Mouse (Mus musculus) embryo, embryonic 11 days (tissue): Measurements from ENCODE around the gene Msi2.

Source experiments
- DNase-seq: peaks from one replicate; pipeline ENCODE4 v3.0.0-alpha.2; 2015

The Msi2 gene

DNA sequence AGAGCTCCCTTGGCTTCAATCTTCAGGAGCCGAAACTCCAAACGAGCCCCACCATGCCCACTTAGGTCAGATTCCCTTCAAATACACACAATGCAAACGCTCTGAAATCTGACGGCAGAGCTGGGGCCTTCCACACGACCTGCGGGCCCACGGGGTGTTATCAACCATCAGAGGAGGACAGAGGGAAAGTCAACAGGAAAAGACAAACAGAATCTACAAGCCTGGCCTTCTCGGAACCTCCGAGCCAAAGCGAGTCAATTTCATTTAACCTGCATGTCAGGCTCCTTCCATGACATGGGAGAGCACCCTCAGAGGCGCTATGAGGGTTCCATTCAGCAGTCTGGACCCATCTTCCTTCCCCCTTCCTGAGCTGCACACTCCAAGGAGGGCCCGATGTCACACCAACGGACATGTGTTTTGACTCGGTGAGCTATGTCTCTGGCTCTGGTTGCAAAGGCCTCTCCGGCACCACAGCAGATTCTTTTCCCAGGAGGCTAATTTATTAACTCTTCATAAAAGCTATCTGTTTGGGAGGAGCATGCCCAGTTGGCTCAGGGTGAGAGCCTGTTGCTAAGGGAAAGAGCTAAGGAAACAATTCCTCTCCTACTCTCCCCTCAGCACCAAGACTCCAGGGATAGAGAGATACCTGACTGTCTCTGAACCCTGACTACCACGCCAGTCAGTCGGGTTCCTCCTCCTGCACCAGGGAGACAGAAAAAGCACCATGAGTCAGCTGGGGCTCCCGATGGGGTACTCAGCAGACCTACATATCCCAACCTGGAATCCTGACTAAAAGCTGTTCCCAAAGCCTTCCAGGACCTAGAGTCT, 42.6 kb downstream of the Msi2 start:
- no peak for DNase-seq

DNA sequence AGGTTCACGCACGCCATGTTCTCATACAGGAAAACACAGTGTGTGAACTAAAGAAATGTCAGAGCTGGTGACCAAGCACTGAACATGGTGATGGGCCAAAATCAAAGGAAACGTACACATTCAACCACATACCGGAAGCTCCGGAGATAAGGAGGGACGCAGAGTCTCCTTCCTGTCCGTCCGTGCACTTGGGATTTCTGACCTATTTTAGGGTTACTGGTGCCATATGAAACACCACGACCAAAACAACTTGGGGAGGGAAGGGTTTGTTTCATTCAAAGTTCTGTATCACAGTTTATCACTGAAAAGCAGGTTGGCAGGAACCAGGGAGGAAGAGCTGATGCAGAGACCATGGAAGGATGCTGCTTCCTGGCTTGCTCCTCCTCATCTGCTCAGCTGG, 44.2 kb downstream of the Msi2 start:
- no peak for DNase-seq

DNA sequence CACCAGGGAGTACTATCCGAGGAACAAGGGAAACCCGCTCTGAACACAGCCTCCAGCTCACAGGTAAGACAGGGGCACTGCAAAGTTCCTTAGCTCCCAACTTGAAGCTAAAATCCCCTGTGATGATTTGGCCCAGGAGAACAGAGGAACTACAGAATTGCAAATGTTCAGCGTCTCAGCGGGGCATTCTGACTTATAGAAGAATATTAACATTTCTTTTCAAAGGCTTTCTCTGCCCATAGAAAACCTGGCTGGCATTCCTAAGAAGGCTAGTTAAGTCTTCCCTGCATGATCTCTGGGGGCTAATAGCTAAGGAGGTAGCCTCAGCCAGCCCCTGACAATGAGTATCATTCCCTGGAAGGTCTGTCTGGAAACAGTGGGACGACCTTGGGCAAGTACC, 47.4 kb downstream of the Msi2 start:
- DNase-seq = no peak

DNA sequence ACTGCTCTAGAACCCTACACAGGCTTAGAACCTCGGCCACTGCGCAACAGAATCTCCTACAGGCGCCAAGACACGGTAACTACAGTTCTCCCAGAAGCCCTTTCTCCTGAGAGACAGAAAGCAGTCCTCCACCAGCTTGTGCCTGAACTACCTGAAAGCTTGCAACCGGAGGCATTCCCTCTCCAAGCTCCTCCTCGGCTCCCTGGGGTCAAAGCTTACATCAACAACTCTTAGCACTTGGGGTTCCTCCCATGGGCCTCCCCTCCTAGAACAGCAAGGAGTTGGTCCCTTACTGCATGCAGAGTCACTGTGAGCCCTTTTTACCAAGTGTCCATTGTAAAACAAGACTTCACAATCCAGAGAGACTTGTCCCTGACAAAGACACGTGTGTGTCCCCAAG, 49.2 kb downstream of the Msi2 start:
- DNase-seq = no peak

DNA sequence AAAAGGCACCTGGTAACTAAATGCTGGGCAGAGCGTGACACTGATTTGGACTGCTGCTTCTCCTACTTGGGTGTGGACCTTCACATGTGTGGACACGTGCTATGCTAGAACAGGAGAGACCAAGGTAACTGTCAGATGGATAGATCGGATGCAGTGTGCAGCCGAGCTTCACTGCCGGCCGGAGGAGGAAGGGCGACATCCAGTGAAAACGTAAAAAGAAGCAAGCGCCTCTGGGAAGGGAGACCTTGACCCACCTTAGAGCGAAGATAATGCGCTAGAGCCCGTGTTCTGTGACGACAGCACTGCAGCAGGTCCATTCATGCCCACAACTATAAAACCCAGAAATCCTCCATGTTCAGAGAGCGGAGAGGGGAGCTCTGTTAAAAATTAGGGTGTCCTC, 50.0 kb downstream of the Msi2 start:
- DNase-seq = no peak

DNA sequence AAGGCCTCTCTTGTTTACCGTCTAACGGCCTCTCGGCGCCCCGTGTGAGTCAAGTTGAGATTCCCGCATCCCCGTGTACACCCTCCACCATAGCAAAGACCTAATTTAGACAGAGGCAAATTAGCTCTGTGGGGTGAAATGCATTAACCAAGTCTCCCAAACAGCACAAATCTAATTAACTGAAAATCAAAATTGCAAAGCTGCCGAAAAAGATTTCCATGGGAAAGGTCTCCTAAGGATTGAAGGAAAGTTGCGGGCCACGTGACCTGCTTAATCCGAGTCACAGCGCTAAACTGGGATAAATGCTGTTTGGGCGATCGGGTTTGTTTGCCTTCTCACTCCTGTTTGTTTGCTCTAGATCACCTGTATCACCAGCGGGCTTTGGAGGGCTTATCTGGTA, 52.5 kb downstream of the Msi2 start:
- DNase-seq = no peak

DNA sequence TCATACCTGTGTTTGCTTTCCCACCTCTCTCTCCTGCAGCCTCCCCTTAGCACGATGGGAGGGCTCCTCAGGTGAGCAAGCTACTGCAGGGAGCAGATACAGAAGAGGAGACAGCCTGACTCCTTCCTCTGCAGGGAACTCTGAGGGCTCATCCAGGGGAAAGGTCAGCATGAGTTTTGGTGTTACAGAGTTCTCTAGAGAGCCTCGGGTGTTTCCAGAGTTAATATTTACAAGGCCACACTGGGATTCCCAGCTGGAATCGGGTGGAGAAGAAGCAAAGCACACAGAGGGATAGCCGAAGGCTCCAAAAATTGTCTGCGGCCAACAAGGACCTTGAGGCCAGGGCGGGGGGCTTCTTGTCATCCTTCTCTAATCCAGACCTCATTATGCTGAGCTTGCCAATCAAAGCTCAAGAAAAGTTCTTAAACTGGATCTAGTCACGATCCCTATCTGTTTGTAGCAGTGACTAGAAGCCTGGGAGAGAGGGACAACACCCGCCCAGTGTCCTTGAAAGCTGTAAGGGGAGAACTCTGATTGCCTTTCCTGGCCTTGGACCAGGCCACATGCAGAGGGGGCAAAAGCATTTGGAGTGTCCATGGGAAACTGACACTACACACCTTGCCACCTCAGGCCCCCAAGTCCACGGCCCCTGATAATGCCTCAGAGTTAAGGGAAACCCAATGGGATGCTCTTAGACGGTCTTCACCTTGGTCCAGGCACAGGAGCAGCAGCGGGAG, 56.7 kb downstream of the Msi2 start:
- no peak for DNase-seq

DNA sequence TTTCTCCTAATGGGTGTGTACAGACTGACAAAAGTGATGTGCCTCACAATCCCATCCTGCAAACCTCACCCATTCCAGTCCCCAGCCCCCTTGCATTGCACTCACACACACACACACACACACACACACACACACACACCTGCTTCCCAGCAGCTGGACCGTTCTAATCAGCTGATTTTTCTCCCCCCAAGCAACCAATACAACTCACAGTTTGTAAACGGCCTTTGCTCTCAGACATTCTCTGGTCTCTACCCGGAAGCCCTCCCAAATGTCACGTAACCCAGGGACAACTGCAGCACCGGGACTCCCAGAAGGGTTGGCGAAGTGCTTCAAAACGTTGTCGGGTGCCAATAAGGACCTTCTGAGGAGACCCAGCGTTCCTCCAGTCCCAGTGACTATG, 57.9 kb downstream of the Msi2 start:
- DNase-seq = no peak

DNA sequence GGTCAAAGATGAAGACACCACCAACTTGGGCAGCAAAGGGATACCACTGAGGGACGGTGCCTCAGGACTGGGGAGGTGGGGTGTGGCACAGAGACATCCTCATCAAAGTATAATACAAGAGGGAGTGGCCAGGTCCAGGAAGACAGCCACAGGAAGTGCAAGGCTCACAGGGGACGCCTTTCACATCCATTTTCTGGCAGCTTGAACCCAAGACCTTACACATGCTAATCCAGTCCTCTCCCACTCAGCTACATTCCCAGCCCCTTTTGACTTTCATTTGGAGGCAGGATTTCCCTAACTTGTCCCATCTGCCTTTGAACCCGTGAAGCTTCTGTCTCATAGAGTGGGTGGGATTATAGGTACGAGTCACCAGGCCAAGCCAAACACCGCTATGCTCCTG, 59.4 kb downstream of the Msi2 start:
- no peak for DNase-seq

DNA sequence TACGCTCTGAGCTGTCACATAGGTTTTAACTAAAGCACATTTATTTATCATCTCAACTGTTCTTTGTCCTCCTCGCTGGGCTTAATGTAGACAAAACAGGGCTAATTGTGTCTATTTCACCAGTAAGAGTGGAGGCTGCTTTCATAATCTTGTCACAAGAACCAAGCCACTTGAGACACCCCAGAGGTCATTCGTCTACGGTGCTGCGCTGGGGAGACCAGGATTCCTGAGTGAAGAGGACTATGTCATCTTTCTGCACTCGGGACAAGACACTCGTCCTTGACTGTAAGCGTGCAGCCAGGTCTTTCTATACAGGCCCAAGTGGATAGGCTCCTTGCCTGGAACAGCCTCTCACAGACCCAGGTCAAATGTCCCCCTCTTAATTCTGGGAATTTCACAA, 62.5 kb downstream of the Msi2 start:
- no peak for DNase-seq

DNA sequence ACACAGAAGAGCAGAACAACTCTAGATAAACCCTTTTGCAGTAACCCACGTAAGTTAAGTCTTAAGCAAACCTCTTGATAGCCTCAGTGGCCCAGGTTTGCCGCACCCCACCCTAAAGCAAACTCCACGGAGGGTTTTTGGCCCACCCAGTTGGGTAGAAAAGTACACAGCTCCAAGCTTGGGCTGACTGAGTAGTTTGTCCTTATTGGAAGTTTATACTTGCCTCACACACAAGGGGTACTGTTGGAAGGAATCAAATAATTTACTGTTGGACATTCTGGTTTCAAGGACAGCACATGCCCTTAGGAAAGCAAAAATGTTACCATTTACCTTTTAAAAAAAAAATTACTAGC, 63.1 kb downstream of the Msi2 start:
- no peak for DNase-seq

DNA sequence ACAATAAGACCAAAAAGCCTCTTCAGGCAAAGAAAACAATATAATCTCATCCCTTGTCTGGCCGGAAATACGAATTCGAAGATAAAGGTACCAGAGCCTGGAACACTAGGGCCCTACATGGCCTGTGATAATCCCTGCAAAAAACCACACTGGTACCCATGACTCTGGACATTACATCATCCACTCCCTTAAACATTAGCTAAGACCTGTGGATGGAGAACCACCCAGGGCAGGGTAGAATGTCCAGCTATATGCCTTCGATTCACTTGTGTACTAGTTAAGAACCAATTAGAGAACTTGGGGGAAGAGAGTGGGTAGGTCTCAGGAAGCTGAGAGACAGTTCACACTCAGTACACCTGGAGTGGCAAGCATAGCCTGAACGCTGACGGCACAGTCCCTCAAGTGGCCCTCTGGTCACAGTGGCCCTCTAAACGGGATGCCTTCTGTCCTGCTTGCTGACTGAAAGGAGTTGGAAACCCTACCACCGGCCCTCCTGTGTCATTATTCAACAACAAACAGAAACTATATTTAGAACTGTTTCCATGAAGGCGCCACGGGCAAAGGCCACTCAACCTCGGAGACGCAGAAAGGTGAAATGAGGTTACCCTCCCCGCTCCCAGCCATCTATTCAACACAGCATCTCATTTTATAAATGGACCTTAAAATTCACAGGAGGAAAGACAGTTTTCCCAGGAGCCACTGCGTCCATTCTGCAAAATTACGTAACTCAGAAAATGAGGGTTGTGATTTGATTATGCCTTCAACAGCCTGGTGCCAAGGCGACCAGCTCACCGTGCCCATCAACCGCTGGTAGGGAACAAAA, 63.7 kb downstream of the Msi2 start:
- DNase-seq = no peak

DNA sequence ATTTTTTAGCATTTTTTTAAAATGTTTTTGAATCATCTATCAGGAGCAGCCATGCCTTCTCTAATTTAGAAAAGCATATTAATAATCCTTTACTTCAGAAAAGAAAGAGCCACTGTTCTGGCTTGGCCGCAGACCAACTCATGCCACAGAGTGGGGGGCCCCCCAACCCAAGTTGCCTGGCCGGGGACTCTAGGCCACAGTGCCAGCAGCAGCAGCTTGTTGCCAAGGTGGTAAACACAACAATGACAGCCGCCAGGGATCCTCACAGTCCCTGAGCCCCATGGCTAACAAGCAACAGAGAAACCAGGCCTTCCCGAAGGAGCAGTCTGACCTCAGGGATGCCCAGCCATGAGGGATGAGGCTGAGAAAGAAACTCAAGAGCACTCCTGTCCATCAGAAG, 68.0 kb downstream of the Msi2 start:
- DNase-seq = no peak

DNA sequence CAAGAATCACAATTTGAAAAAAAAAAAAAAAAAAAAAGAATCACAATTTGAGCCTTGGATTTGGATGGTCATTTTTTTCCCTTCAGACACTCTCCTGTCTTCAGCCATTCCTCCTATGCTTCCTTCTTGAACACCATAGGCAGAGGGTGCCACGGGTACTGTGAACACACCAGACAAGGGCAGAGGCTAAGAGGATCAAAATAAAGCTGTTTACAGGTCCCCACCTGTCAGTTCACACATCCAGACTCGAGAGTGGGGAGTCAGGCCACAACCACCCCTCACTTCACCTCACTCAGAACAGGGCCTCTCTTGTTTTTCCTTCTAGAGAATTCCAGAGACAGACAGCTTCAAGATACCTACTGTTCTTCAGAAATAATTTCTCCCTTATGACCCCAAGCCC, 69.3 kb downstream of the Msi2 start:
- DNase-seq = no peak

DNA sequence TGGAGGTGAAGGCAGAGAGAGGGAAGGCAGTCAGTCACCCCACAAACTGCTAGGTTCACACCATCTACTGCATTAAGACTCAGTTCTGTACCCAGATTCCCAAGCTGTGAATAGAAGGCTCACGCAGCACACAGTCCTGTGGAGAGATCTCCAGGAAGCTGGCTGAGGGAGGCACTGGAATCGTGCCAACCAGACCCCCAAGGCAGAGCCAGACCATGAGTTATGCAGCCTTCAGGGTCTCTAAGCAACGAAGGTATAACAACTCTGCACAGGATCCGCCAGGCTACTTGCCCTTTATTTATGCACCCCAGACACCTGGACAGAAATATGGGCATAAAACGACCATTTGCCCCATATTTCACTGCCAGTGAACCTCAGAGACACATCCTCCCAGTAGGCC, 69.9 kb downstream of the Msi2 start:
- no peak for DNase-seq

DNA sequence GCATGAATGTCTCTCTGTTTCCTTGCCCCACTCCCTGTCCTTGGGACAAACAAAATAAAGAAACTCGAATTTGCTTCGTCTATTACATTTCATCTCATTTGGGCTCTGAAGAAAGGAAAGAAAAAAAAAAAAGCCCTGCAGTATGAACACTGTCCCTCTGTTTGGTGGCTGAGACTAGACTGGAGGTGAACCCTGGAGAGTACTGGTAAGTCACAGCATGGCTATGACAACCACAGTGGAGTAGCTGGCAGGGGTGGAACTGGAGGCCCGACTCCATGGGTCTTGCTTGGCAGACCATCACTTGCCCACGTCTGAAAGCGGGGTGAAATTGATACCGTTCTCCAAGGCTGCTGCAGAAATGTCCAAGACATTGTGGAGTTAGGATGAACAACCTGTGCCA, 71.8 kb downstream of the Msi2 start:
- no peak for DNase-seq

DNA sequence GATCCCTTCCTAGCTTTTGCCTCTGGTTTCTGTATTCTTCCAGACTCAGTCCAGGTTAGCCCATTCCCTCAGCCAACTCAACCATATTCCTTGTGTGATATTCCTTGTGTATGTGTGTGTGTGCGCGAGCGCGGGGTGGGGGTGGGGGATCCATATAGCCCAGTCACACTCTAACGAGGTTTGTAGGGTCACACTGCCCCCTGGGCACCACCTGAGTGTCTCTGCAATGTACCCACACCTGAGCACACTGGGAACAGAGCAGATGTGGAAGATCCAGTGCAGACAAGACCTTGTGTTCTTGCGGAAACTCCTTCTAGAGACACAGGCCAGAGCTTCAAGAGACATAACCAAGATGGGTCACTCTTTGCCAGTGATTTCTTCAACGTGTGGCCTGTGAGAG, 72.5 kb downstream of the Msi2 start:
- no peak for DNase-seq

DNA sequence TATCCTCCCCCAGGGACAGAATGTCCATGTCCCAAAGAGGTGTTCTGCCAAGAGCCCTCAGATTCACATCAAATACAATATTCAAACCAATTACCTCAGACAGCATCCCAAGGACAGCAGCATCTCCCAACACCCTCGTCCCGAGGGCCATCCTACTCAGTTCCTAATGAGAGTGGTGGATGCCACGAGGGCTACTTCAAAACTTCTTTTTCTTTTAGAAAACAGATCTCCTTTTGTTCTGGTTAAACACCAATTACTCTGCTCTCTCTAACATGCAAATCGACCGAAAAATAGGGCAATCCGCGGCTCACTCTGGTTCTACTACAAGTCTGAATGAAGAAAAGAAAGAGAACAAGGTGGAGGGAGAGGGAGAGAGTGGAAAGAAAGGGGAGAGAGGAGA, 73.6 kb downstream of the Msi2 start:
- DNase-seq = no peak

DNA sequence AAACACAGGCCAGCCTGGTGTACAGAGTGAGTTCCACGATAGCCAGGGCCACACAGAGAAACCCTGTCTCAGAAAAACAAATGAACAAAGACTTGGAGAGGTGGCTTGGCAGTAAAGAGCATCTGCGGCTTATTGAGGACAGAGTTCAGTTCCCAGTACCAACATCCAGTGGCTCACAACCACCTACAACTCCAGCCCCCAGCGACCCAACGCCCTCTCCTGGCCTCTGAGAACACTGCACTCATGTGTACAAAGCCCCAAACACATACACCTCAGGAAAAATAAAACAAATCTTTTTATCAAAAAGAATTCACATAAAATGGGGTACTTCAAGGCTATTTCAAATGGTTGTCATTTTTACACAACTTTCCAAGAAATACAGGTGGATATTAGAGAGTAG, 78.5 kb downstream of the Msi2 start:
- no peak for DNase-seq

DNA sequence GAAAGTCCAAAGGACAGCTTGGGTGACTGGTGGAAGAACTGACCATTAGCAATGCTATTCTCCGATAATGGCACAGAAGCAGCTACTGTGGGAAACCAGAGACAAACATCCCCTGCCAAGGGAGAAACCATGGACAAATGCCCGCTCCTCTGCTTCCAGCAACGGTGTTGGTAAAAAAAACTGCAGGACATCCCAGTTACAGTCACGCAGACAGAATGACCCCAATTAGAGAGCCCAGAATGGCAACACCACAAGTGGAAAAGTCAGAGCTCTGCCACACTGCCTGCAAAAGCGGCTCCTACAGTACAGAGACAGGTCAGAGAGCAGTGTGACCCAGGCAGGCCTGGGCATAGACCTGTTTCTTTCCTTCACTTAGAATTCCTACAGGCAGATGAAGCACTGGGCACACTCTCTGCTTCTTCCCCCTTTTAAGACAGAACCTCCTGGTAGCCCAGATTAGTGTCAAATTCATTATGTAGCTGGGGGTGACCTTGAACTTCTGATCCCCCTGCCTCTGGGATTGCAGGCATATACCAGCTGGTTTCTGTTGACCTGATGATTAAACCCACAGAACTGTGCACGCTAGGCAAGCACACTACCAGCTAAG, 79.3 kb downstream of the Msi2 start:
- no peak for DNase-seq

DNA sequence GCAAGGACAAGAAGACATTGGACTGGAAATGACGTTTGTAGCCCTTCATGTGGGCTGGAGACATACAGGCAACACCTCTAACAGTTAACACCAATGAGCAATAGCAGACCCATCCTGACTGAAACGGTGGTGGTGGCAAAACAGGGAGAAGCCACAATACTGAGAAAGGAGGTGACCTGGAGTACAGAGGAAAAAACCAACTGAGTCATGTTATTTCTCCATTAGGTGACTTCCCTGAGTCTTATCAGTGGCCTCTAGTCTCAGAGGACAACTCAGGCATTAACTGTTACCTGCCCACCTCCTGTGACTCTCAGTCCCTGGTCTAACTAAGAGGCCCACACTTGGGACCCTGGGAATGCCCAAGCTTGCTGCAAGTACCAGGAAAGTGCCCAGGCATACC, 80.1 kb downstream of the Msi2 start:
- DNase-seq = no peak

DNA sequence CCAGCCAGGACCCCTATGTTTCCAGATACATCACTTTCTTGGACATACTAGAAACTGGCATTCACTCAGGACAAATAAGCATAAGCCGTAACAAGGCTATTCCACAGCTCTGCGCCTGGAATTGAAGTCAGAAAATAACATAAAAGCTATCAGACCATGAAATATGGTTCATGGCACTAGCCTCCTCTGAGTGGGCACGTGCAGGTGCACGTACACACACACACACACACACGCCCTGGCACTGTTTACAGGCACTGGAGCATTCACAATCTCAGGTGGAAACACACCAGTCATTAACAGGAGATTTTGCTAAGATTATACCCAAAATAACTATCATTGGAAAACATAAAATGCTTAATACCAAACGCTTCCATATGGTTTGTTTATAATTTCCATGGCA, 81.4 kb downstream of the Msi2 start:
- no peak for DNase-seq

DNA sequence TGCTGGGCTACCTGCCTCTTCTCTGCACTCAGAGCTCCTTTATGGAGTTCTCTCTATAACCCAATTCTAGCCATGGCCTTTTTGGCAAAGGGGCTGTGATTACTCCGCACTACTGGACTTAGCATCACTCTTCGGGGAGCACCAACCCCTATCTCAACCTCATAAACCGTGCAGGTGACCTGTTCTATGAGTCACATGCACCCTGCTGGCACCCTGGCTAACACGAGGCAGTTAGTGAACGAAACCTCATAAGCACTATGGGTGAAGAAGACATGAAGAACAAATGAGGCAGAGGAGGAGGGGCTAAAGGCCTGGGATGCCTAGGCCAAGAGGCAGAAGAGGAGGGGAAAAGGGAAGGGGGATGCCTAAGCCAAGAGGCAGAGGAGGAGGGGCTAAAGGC, 82.0 kb downstream of the Msi2 start:
- no peak for DNase-seq

DNA sequence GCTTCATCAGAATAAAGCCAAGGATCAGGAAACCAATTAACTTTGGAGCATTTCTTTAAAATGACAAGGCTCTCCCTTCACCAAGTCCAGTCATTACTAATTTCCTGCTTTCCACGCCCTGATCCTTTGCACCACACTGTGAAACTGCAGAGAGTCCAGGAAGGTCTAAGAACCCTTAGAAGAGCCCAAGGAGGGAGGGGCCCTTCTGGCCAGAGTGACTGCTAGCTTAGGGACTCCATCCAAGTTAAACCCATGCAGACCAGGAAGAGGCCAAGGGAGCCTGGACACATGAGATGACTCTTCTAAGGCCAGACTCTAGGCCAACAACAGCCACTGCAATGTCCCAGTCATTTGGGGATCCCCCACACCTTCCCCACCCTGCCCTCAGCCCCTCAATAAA, 83.7 kb downstream of the Msi2 start:
- no peak for DNase-seq
